Mouse (Mus musculus) myocyte (in vitro differentiated cells): ENCODE measurements around the gene Gm3285. TPM values are rescaled to one million over a fixed set of nuclear protein-coding genes. Genes with fewer than 3 reads are reported as not detected.

ENCODE experiments used
- H3K27me3 ChIP-seq: one replicate; pipeline ENCODE4 v1.6.1; 2011; ENCODE audit not compliant: control insufficient read depth, insufficient read depth, insufficient read length
- H3K36me3 ChIP-seq: one replicate; pipeline ENCODE4 v1.6.1; 2011; ENCODE audit not compliant: control insufficient read depth, insufficient read depth
- H3K4me2 ChIP-seq: one replicate; pipeline ENCODE4 v1.6.1; 2011; ENCODE audit warnings: low read depth, control low read depth
- H3K4me3 ChIP-seq: one replicate; pipeline ENCODE4 v1.5.1; 2011; ENCODE audit warnings: mild to moderate bottlenecking, control low read depth, moderate library complexity
- H3K79me2 ChIP-seq: one replicate; pipeline ENCODE4 v1.6.1; 2011; ENCODE audit not compliant: control insufficient read depth, insufficient read depth
- H3ac ChIP-seq: one replicate; pipeline ENCODE4 v1.6.1; 2011; ENCODE audit not compliant: control insufficient read depth, insufficient read length
- CEBPB ChIP-seq: IDR thresholded peaks from 2 replicates; pipeline ENCODE4 v1.6.1; 2011; ENCODE audit warnings: mild to moderate bottlenecking, moderate library complexity; ENCODE audit not compliant: poor library complexity, insufficient read depth, severe bottlenecking
- E2F4 ChIP-seq: IDR thresholded peaks from one replicate; pipeline ENCODE4 v1.6.1; 2011; ENCODE audit warnings: mild to moderate bottlenecking, control low read depth, moderate library complexity; ENCODE audit not compliant: insufficient read depth
- MAX ChIP-seq: IDR thresholded peaks from one replicate; pipeline ENCODE4 v1.6.1; 2011; ENCODE audit warnings: low read depth, mild to moderate bottlenecking, control low read depth
- MYOD1 ChIP-seq, 3 experiments: IDR thresholded peaks; one replicate each; pipeline ENCODE4 v1.6.1; 2011; ENCODE audit warnings: control low read depth in 2 of 3, low read depth in 2 of 3, mild to moderate bottlenecking in 2 of 3, moderate library complexity in 1 of 3; ENCODE audit not compliant: insufficient read length in 2 of 3, control insufficient read depth in 1 of 3
- MYOG ChIP-seq, 3 experiments: IDR thresholded peaks; one replicate each; pipeline ENCODE4 v1.6.1; 2011; ENCODE audit warnings: control low read depth in 2 of 3, low read depth in 2 of 3, mild to moderate bottlenecking in 2 of 3; ENCODE audit not compliant: insufficient read length in 2 of 3, control insufficient read depth in 1 of 3, insufficient read depth in 1 of 3
- POLR2A ChIP-seq: IDR thresholded peaks from one replicate; pipeline ENCODE4 v1.6.1; 2011; ENCODE audit warnings: low read depth, mild to moderate bottlenecking, control low read depth, moderate library complexity; ENCODE audit not compliant: insufficient read length
- POLR2AphosphoS2 ChIP-seq: IDR thresholded peaks from one replicate; pipeline ENCODE4 v1.6.1; 2011; ENCODE audit warnings: low read depth, control low read depth; ENCODE audit not compliant: insufficient read length
- REST ChIP-seq: IDR thresholded peaks from one replicate; pipeline ENCODE4 v1.6.1; 2011; ENCODE audit warnings: mild to moderate bottlenecking, control low read depth, moderate library complexity; ENCODE audit not compliant: insufficient read depth, insufficient read length
- SRF ChIP-seq: IDR thresholded peaks from one replicate; pipeline ENCODE4 v1.6.1; 2011; ENCODE audit warnings: low read depth; ENCODE audit not compliant: control insufficient read depth, insufficient read length
- TCF12 ChIP-seq: IDR thresholded peaks from one replicate; pipeline ENCODE4 v1.6.1; 2011; ENCODE audit warnings: mild to moderate bottlenecking, control low read depth; ENCODE audit not compliant: poor library complexity, insufficient read depth, severe bottlenecking
- TCF3 ChIP-seq: IDR thresholded peaks from one replicate; pipeline ENCODE4 v1.6.1; 2011; ENCODE audit warnings: low read depth, control low read depth; ENCODE audit not compliant: insufficient read length
- USF1 ChIP-seq: IDR thresholded peaks from one replicate; pipeline ENCODE4 v1.6.1; 2011; ENCODE audit warnings: low read depth, mild to moderate bottlenecking, control low read depth, moderate library complexity
- polyA plus RNA-seq: library from polyadenylated mRNA; unstranded; fragments of >200 nt; fragmentation: generic; extraction: Trizol; gene quantifications from one replicate; pipeline ENCODE4 v1.2.1, GENCODE M21; 2012; ENCODE audit warnings: missing spikeins

Gene Gm3285
- polyA plus RNA-seq: not detected

DNA sequence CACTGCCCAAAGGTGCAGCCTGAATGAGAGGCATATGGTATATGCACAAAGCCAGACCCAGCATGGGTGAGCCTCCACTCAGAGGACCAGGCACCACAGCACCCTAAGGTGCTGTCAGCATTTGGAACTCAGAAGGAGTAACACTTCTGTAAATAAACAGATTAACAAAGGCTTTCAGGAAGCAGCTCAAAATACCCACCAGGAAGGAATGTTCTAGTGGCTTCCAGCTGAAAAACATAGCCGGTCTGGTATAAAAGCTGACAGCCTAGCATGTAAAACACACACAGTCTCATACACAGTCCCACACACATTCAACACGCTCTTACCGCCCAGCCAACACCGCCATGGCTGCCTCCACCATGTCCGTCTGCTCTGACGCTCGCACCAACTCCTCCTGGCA, at the start of gene Gm3285:
Gene Gm3285, plus strand, starts transcription at position 301 of the 400 bp plus-strand sequence.
- H3K4me2 ChIP-seq: no peak within 1 kb of the TSS
- TF ChIP-seq SRF: no peak
- TF ChIP-seq MAX: no peak
- no peak for TF ChIP-seq MYOD1 (IDR thresholded peaks at IDR 0.05; ENCODE audit: control insufficient read depth in 1 of 3, insufficient read length in 2 of 3, low read depth in 2 of 3)
- TF ChIP-seq E2F4: no peak
- no peak for TF ChIP-seq MYOG (IDR thresholded peaks at IDR 0.05; ENCODE audit: control insufficient read depth in 1 of 3, insufficient read depth in 1 of 3, insufficient read length in 2 of 3, low read depth in 2 of 3)
- TF ChIP-seq USF1: no peak
- no peak for TF ChIP-seq POLR2A
- no peak for TF ChIP-seq TCF3
- no peak for TF ChIP-seq POLR2AphosphoS2
- TF ChIP-seq TCF12: no peak
- no peak for TF ChIP-seq CEBPB
- no peak for TF ChIP-seq REST
- no peaks in the 10 kb centered on the region for H3K79me2 ChIP-seq
- peaks cover 7% of the 10 kb centered on the region for H3K27me3 ChIP-seq
- H3ac ChIP-seq: no peak within 1 kb of the TSS
- H3K36me3 ChIP-seq: no peaks in the 10 kb centered on the region
- no peak within 1 kb of the TSS for H3K4me3 ChIP-seq

DNA sequence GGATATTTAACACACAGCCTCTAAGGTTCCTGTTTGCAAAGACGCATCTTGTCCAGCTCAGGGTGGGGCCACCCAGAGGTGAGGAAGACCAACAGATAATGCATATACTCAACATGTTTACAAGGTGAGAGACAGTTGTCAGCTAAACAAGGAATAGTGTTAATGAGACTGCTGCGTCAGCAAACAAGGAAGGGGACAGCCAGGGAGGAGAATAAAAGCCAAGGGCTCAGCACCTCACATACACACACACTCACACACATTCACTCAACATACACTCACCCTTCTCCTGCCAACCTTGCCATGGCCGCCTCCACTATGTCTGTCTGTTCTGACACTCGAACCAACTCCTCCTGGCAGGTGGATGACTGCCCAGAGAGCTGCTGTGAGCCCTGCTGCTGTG, 47.4 kb upstream of the Gm3285 start, which contains the start of gene Gm2696:
Gene Gm2696, plus strand, starts transcription at position 301 of the 400 bp plus-strand sequence.
- TF ChIP-seq E2F4 (no peak), USF1 (no peak), TCF3 (no peak), SRF (no peak), POLR2A (no peak), MYOD1 (IDR thresholded peaks at IDR 0.05; ENCODE audit: control insufficient read depth in 1 of 3, insufficient read length in 2 of 3, low read depth in 2 of 3) (no peak), MAX (no peak), CEBPB (no peak), REST (no peak), TCF12 (no peak), POLR2AphosphoS2 (no peak), MYOG (IDR thresholded peaks at IDR 0.05; ENCODE audit: control insufficient read depth in 1 of 3, insufficient read depth in 1 of 3, insufficient read length in 2 of 3, low read depth in 2 of 3) (no peak)
- Histone ChIP-seq H3K79me2 (no peaks in the 10 kb centered on the region), H3K27me3 (peaks cover 8% of the 10 kb centered on the region), H3ac (no peak within 1 kb of the TSS), H3K4me2 (no peak within 1 kb of the TSS), H3K36me3 (no peaks in the 10 kb centered on the region), H3K4me3 (no peak within 1 kb of the TSS)

DNA sequence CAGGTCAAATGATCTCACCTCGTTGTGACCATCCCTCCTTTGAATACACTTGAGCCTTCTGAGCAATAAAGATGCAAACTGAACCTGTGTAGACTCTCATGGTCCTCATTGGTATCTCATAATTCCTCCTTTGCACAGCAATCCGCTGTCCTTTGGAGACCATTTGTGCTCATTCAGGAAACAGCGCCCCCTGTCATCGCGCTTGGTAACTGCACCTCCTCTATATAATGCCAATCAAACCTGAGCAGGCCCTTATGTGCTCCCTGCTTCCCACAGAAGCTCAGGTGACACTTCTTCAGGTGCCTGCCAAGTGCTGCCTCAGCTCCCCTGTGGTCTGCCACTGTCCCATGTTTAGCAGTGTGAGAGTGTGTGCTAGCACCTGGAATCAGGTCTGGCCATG, 46.3 kb upstream of the Gm3285 start:
- Histone ChIP-seq H3K4me3 (no peak overlapping the region), H3K4me2 (no peak overlapping the region), H3K36me3 (no peaks in the 10 kb centered on the region), H3ac (no peak overlapping the region), H3K79me2 (no peaks in the 10 kb centered on the region), H3K27me3 (peaks cover 8% of the 10 kb centered on the region)
- TF ChIP-seq E2F4 (no peak), MAX (no peak), TCF3 (no peak), REST (no peak), USF1 (no peak), CEBPB (no peak), POLR2A (no peak), TCF12 (no peak), MYOG (IDR thresholded peaks at IDR 0.05; ENCODE audit: control insufficient read depth in 1 of 3, insufficient read depth in 1 of 3, insufficient read length in 2 of 3, low read depth in 2 of 3) (no peak), SRF (no peak), POLR2AphosphoS2 (no peak), MYOD1 (IDR thresholded peaks at IDR 0.05; ENCODE audit: control insufficient read depth in 1 of 3, insufficient read length in 2 of 3, low read depth in 2 of 3) (no peak)

DNA sequence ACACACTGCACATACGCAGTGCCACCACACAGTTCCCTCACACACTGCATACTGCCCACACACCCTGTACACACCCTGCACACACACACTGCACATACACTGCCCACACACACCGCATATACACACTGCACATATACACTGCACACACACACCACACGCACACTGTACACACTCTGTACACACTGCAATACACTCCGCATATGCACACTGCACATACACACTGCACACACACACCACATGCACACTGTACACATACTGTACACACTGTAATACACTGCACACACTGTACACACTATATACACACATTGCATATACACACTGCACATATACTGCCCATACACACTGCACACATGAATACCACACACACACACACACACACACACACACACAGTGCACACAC, 43.3 kb upstream of the Gm3285 start:
- no peak overlapping the region for H3ac ChIP-seq
- TF ChIP-seq TCF12 (no peak), MYOG (IDR thresholded peaks at IDR 0.05; ENCODE audit: control insufficient read depth in 1 of 3, insufficient read depth in 1 of 3, insufficient read length in 2 of 3, low read depth in 2 of 3) (no peak), POLR2AphosphoS2 (no peak), POLR2A (no peak), MAX (no peak), TCF3 (no peak), E2F4 (no peak), USF1 (no peak), MYOD1 (IDR thresholded peaks at IDR 0.05; ENCODE audit: control insufficient read depth in 1 of 3, insufficient read length in 2 of 3, low read depth in 2 of 3) (no peak), CEBPB (no peak), REST (no peak), SRF (no peak)
- H3K4me3 ChIP-seq: no peak overlapping the region
- H3K4me2 ChIP-seq: no peak overlapping the region
- no peaks in the 10 kb centered on the region for H3K36me3 ChIP-seq
- no peaks in the 10 kb centered on the region for H3K79me2 ChIP-seq
- H3K27me3 ChIP-seq: peaks cover 13% of the 10 kb centered on the region

DNA sequence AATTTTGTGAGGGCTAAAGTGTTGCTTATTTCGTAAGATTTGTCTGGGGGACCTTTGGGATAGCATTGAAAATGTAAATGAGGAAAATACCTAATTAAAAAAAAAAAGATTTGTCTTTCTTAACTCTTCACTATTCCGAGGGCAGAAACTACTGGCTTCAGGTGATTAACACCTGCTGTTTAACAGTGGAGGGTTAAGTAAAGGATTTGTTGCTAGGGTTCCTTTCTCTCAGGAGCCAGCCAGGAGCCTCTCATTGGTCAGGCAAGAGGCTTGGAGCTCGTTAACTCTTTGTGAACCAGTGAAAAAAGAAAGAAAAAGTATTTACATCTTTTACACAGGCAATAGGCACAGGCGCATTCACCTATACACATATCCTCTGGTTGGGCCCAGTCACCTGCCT, 42.6 kb upstream of the Gm3285 start:
- no peaks in the 10 kb centered on the region for H3K36me3 ChIP-seq
- no peak overlapping the region for H3K4me2 ChIP-seq
- no peak overlapping the region for H3ac ChIP-seq
- no peaks in the 10 kb centered on the region for H3K79me2 ChIP-seq
- no peak overlapping the region for H3K4me3 ChIP-seq
- TF ChIP-seq SRF: no peak
- peaks cover 13% of the 10 kb centered on the region for H3K27me3 ChIP-seq
